8 mouse cellular contexts compared by ENCODE assay signal in the genomic region with DNA sequence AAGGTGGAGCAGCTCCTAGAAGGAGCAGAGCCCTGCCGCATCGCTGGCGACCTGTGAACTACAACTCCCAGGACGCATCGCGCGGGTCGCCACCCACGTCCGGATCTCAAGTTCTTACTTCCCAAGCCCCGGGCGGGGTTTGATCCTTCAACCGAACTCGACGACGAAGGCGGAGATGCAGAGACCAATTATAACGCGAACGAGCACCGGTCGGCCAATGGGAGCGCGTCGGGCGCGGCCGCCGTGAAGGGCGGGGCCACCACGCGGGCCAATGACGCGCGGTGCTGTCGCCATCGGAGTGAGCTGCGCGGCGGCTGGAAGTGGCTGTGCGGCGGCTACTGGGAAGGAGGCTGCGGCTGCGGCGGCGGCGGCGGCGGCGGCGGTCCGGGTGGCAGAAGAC. TPM values are rescaled to one million over a fixed set of nuclear protein-coding genes. Genes with fewer than 3 reads are reported as not detected.
DNase-seq lines count a peak whose midpoint lies in the region; ATAC-seq lines count a peak whose summit lies in the region.

Dda1 (plus strand) TSS at position 284 of the 400 bp plus-strand sequence.

- peaks cover 29% of the 10 kb centered on the region for H3K36me3 ChIP-seq in hindbrain, embryonic 12.5 days

- H3K27me3 ChIP-seq in hindbrain, embryonic 12.5 days, result no peaks in the 10 kb centered on the region

- WGBS in hindbrain, embryonic 12.5 days, result under 1% methylated on average over 50 of the region's 52 CpGs

- peak within 1 kb of the TSS; percentile 84 for H3K9ac ChIP-seq in hindbrain, embryonic 12.5 days

- H3K27ac ChIP-seq in hindbrain, embryonic 12.5 days, result peak within 1 kb of the TSS; percentile 87

- peaks cover 28% of the 10 kb centered on the region for H3K4me1 ChIP-seq in hindbrain, embryonic 12.5 days

- peak within 1 kb of the TSS; percentile 90 for H3K4me2 ChIP-seq in hindbrain, embryonic 12.5 days (replicated peaks)

- H3K9me3 ChIP-seq in hindbrain, embryonic 12.5 days (replicated peaks), result no peaks in the 10 kb centered on the region

- ATAC-seq in hindbrain, embryonic 12.5 days (ENCODE audit: low FRiP score), result peak; percentile 88

- peak; percentile 99 for DNase-seq in NIH3T3 (ENCODE audit: low read depth)
- DNase-seq in cerebellum, postnatal 10 days, result peak; percentile 98 to 99
- peak; percentile 98 for DNase-seq in frontal cortex, postnatal 10 days (ENCODE audit: low spot score in 2 of 2)
- peak; percentile 96 to 99 for DNase-seq in layer of hippocampus, postnatal 14 days (ENCODE audit: low spot score in 2 of 2)
- DNase-seq in lung, postnatal 14 days, result peak; percentile 97
- peak; percentile 94 for DNase-seq in retina, adult 2 months (ENCODE audit: low read depth, low spot score)
- peak; percentile 95 to 98 for DNase-seq in thymus, postnatal 36 days

- H3K4me3 ChIP-seq in hindbrain, embryonic 12.5 days, result peak within 1 kb of the TSS; percentile 90

RNA-seq across cellular contexts. Expression of gene Dda1, which starts in this region (rescaled TPM):
- polyA plus RNA-seq in hindbrain, embryonic 12.5 days (2016; fragmentation: Nextera tagmentation; extraction: Ambion mirVana), result 155 and 161 TPM in 2 replicates
- total RNA-seq in layer of hippocampus, postnatal 14 days (2021), result 100 to 1,000 TPM; 104 to 110 TPM

Comparison
In these comparisons a context has a peak if more than half of its experiments do, and no peak if none do; other contexts are left out.
1. Peak in every context shown above with its lines: DNase-seq, ATAC-seq, H3K4me3 ChIP-seq and H3K27ac ChIP-seq.